Mouse (Mus musculus) left cerebral cortex, postnatal 36 days (tissue): ENCODE data around the gene Arid5a. TPM values are rescaled to one million over a fixed set of nuclear protein-coding genes. Genes with fewer than 3 reads are reported as not detected.
A peak's percentile ranks its signal among the peaks of the same experiment; 100 is the strongest.

Experiments used
- DNase-seq, 2 experiments: peaks; one replicate each; pipeline ENCODE4 v3.0.0; 2021 to 2022; ENCODE audit warnings: low spot score in 2 of 2, mixed read lengths in 1 of 2
- intact Hi-C: fragments of 180-260 bp; cut with DNase I; formaldehyde crosslinking; loops from one replicate; pipeline ENCODE4 v1.15.1; 2025
- total RNA-seq, 2 experiments: library from RNA; stranded (reverse); gene quantifications; 2 replicates each; pipeline ENCODE4 v1.2.3; 2021

Gene Arid5a
- 10 to 100 TPM; 14.5 to 14.8 TPM for total RNA-seq

GRCm38 (mm10) chr1:36307495-36308280, at the start of gene Arid5a:
Gene Arid5a (plus strand): TSS chr1:36307733.
- DNase-seq: peak; percentile 81
- intact Hi-C loops: no loop called here

DNA sequence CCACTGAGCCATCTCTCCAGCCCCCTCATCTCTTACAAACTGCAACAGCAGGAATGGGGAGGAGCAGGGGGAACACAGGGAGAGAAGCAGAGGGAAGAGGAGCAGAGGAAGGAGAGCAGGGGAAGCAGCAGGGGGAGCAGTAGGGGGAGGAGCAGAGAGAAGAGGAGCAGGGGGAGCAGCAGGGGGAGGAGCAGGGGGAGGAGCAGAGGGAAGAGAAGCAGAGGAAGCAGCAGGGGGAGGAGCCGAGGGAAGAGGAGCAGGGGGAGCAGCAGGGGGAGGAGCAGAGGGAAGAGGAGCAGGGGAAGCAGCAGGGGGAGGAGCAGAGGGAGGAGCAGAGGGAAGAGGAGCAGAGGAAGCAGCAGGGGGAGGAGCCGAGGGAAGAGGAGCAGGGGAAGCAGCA, 48.9 kb upstream of the Arid5a start:
- no peak for DNase-seq
- intact Hi-C loops: loop anchor here (10.0 kb wide), 3 partner anchors 94 to 1364 kb away; partner anchors contain the start of gene Hs6st1

DNA sequence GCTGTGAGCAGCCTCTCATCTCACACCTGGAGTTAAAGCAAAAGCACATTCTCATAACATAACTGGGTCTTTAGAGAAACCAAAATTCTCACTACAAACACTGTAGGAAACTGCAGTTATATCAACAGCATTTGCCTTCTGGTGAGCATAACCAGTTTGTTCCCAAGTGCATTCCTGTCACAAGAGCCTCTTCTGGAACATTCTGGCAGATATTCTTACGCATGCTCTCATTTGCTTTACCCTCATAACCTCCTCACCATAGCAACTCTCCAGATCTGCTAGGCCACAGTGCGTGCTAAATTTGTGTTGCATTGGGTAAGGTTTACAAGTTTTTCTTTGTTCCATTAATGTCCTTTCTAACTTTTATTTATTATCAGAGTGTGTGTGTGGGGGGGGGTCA, 48.3 kb upstream of the Arid5a start:
- intact Hi-C loops: loop anchor here (10.0 kb wide), 3 partner anchors 94 to 1364 kb away; partner anchors contain the start of gene Hs6st1
- no peak for DNase-seq

DNA sequence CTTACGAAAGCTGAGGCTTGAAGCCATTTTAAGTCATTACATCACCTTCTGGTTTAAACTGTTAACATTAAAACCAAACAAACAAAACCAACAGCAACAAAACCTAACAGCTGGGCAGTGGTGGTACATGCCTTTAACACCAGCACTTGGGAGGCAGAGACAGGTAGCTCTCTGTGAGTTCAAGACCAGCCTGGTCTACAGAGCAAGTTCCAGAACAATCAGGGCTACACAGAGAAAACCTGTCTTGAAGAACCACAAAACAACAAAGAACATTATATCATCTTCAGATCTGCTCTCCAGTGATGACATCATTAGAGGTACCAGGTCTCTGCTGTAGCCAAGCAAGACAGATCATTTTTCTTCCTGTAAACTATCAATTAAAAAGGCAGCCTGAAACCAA, 47.1 kb upstream of the Arid5a start:
- intact Hi-C loops: no loop called here
- no peak for DNase-seq

DNA sequence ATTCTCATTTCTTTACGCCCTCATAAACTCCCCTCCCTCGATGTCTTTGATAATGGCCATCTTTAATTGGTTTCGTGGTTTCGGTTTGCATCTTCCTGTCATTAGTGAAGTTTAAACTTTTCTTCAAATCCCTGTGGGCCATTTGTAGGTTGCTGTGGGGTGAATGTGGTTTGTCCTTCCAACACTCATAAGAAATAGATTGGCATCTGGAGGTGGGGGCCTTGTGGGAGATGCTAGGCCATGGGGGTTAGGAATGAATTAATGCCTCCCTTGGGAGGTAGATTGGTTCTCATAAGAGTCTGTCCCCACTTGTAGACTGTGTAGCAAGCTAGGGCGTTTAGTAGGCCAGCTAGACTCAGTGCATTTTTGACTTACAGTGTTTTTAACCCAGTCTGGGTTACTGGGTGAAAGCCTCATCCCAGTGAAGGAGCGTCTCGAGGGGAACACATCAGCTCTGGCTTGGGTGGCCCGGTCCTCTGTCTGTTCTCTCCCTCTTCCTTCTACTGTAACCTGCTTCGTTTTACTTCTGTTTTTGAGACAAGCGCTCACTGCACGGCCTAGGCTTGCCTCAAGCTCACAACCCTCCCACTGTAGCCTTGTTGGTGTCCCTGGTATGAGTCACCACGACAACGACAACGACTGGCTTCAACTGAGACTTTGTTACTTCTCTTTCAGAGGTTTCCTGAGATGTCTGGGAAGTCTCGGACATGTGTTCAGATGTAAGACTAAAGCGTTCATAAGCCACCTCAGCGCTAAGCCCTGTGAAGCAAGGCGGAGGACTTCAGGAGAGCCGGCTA, 45.6 kb upstream of the Arid5a start:
- intact Hi-C loops: no loop called here
- no peak for DNase-seq

- no peak for DNase-seq
- intact Hi-C loops: no loop called here
These were observed 43.6 kb upstream of the Arid5a start for GRCm38 (mm10) chr1:36263833-36264488.

DNA sequence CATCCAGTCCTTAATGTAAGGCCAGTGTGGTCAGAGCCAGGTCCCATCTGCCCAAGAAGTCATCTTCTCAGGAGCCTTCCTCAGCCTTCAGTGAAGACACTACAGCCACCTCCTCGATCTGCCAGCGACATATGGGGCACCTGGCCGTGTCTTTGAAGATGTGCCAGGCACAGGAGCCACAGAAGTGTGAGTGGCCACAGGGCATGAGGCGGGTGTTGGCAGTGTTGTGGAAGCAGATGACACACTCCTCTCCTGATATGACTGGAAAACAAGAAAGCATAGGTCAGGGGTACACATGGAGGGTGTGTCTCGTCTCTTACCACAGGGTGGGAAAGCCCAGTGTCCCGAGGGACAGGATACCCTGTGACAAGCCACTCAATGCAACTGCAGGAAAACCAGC, 41.2 kb upstream of the Arid5a start:
- no peak for DNase-seq
- intact Hi-C loops: no loop called here

DNA sequence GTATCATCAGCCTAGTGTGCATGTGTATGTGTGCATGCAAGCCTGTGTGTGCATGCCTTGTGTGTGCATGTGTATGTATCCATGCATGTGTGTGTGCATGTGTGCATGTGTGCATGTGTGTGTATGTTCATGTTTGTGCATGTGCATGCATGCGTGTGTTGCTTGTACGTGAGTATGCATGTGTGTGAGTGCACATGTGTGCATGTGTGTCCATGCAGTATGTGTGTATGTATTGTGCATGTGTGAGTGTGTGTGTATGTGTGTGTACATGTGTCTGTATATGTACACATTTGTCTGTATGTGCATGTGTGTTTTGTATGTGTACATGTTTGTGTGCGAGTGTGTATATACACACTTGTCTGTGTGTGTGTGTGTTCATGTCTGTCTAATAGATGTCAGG, 39.9 kb upstream of the Arid5a start:
- intact Hi-C loops: no loop called here
- no peak for DNase-seq

- intact Hi-C loops: no loop called here
- no peak for DNase-seq
These were observed 38.3 kb upstream of the Arid5a start for GRCm38 (mm10) chr1:36269121-36269795.

GRCm38 (mm10) chr1:36270666-36271065, 36.9 kb upstream of the Arid5a start:
- intact Hi-C loops: no loop called here
- no peak for DNase-seq

GRCm38 (mm10) chr1:36271516-36272230, 35.9 kb upstream of the Arid5a start:
- intact Hi-C loops: no loop called here
- no peak for DNase-seq

DNA sequence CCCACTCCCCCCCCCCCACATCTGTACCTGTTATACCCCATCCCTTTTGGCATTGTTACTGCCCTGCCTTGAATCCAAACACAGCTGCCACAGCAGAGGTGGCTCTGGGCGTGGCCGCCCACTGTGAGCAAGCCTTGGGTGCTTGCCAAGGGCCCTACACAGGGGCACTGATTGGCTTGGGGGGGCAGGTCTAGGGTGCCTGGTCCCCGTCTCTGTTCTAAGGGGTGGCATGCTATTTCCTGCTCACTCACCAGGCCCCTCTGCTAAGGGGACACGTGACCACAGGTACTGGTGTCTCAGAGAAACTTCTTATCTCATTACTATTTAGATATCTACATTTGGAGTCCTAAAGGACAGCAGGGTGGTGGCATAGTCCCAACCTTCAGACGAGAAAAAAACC, 35.0 kb upstream of the Arid5a start:
- no peak for DNase-seq

GRCm38 (mm10) chr1:36273288-36273687, 34.2 kb upstream of the Arid5a start:
- no peak for DNase-seq
- intact Hi-C loops: no loop called here

More for the DNA sequence above, 35.0 kb upstream of the Arid5a start:
- intact Hi-C loops: no loop called here

DNA sequence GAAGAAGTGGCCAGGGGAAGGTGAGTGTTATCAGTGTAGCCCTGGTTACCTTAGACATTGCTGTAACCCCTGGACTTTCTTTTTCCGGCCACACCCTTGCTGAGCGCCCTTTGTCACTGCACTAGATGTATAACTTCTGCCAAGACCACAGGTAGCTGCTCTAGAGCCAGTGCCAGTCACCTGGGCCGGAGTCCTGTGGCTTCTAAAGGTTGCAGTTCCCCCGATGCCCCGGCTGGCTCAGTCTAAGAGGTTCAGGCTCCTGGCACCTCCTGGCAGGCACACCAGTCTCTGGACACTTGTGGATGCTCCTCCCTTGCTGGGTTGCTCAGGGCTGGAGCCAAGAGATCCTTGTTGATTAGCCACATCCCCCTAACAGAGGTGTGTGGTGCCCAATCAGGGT, 33.1 kb upstream of the Arid5a start, which contains the start of gene Neurl3:
TSS of gene Neurl3 (minus strand) at position 225 of the 400 bp plus-strand sequence.
- intact Hi-C loops: no loop called here
- no peak for DNase-seq

- no peak for DNase-seq
- intact Hi-C loops: no loop called here
These were observed 31.7 kb upstream of the Arid5a start for GRCm38 (mm10) chr1:36275635-36276389.

DNA sequence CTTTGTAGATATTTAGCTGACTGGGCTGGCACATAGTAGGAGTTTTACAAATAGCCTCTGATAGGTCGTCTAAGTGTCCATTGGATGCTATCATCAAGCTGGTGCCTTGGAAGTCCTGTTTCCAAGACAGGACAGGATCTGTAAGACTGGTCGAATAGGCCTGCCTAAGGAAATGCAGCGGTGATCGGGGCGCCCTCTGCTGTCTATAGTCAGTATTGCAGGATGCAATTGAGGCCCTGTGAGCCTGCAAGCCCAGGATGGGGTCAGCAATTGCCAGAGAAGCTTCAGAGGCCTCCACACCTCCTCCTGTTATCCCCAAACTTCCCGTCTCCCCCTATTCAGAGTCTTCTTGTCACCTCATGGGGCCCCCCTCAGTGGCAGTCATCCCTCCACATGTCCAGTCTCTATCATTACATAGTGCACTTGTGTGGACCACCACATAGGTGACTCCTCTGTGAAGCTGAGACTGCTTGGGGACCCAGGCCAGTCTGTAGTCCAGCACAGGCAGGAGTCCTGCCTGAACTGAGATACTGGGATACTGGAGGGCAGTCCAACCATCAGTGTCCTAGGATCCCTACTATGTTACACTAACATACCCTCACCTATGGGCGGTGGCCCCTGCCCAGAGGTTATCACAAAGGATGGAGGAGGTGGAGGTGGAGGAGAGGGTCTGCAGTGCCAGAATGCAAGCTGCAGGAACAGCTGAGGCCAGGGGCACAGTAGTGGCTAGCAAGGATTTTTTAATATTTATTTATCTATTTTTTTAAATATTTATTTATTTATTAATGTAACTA, 30.1 kb upstream of the Arid5a start:
- intact Hi-C loops: no loop called here
- peak; percentile 55 to 65 for DNase-seq

GRCm38 (mm10) chr1:36279202-36279601, 28.3 kb upstream of the Arid5a start:
- intact Hi-C loops: no loop called here
- peak; percentile 49 to 78 for DNase-seq

GRCm38 (mm10) chr1:36280938-36281337, 26.6 kb upstream of the Arid5a start:
- DNase-seq: no peak
- intact Hi-C loops: no loop called here
